Mouse (Mus musculus): ENCODE results near the gene Gm13285. TPM values are rescaled to one million over a fixed set of nuclear protein-coding genes. Genes with fewer than 3 reads are reported as not detected.

Gm13285 gene
- polyA plus RNA-seq (2017; shearing (Covaris generic)), result 1.1 TPM

DNA sequence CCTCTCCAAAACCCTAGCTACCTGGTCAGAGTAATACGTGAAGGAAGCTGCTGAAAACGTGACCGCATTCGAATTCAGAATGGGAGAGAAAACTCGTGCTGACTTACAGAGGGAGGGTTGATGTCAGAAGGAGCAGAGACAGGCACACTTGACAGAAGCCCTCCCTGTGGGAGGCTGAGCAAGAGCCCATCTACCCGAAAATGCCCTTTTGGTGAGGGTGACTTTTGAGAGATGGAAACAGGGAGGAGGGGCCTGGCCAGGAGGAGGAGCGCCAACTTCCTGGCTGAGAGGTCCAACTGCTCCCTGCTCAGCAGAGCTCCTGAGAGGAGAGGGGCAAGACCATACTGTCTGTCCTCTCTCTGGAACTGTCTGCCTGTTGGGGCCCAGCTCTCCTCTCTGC, at the start of gene Gm13285:
Gm13285 (plus strand) TSS at position 301 of the 400 bp plus-strand sequence.

GRCm38 (mm10) chr4:88754818-88755340, 44.6 kb upstream of the Gm13285 start, which contains the start of gene Gm13271:
Gene Gm13271 (plus strand): TSS chr4:88754868.

GRCm38 (mm10) chr4:88759610-88760268, 39.7 kb upstream of the Gm13285 start, which contains the start of gene Gm13283:
Gene Gm13283 (plus strand): TSS chr4:88760119.

GRCm38 (mm10) chr4:88773534-88773933, 25.9 kb upstream of the Gm13285 start, which contains the start of gene Gm13290:
Gene Gm13290 (plus strand): TSS chr4:88773834.

DNA sequence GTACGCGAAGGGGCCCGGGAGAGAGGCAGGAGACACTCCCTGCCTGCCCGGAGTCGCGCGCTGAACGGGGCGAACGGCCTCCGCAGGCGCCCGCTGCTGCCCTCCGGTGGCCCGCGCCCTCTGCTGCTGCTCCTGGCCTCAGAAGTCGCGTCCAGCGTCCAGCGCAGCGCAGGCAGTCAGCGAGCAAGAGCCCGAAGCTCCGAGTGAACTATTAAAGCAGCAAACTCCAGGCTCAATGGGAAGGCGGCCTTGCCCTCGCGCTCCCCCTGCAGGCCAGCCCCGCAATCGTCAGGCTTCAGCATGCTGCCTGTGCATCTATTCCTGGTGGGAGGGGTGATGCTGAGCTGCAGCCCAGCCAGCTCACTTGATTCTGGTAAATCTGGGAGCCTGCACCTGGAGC, 22.8 kb upstream of the Gm13285 start, which contains the start of gene Gm13289:
Gm13289 (plus strand) TSS at position 301 of the 400 bp plus-strand sequence.

GRCm38 (mm10) chr4:88779550-88779949, 19.9 kb upstream of the Gm13285 start, which contains the start of gene Gm13272:
Gene Gm13272 (plus strand): TSS chr4:88779850.

GRCm38 (mm10) chr4:88781831-88782230, 17.6 kb upstream of the Gm13285 start, which contains the start of gene Ifnz:
Gene Ifnz (plus strand): TSS chr4:88782131.

GRCm38 (mm10) chr4:88785409-88785808, 14.1 kb upstream of the Gm13285 start, which contains the start of gene Gm13276:
Gene Gm13276 (plus strand): TSS chr4:88785709.

DNA sequence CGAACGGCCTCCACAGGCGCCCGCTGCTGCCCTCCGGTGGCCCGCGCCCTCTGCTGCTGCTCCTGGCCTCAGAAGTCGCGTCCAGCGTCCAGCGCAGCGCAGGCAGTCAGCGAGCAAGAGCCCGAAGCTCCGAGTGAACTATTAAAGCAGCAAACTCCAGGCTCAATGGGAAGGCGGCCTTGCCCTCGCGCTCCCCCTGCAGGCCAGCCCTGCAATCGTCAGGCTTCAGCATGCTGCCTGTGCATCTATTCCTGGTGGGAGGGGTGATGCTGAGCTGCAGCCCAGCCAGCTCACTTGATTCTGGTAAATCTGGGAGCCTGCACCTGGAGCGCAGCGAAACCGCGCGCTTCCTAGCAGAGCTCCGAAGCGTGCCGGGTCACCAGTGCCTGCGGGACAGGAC, 11.1 kb upstream of the Gm13285 start, which contains the start of gene Gm13277:
Gm13277 (plus strand) TSS at position 231 of the 400 bp plus-strand sequence.

GRCm38 (mm10) chr4:88791250-88791649, 8.2 kb upstream of the Gm13285 start, which contains the start of gene Gm13278:
Gene Gm13278 (plus strand): TSS chr4:88791550.

GRCm38 (mm10) chr4:88793936-88794675, 5.4 kb upstream of the Gm13285 start, which contains the start of gene Gm13275:
Gene Gm13275 (plus strand): TSS chr4:88794487.

GRCm38 (mm10) chr4:88797097-88797496, 2.4 kb upstream of the Gm13285 start, which contains the start of gene Gm13279:
Gene Gm13279 (plus strand): TSS chr4:88797397.

GRCm38 (mm10) chr4:88802954-88803353, 3.5 kb downstream of the Gm13285 start, which contains the start of gene Gm13287:
Gene Gm13287 (plus strand): TSS chr4:88803254.

DNA sequence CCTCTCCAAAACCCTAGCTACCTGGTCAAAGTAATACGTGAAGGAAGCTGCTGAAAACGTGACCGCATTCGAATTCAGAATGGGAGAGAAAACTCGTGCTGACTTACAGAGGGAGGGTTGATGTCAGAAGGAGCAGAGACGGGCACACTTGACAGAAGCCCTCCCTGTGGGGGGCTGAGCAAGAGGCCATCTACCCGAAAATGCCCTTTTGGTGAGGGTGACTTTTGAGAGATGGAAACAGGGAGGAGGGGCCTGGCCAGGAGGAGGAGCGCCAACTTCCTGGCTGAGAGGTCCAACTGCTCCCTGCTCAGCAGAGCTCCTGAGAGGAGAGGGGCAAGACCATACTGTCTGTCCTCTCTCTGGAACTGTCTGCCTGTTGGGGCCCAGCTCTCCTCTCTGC, 5.8 kb downstream of the Gm13285 start, which contains the start of gene Gm13288:
Gm13288 (plus strand) TSS at position 301 of the 400 bp plus-strand sequence.

GRCm38 (mm10) chr4:88815928-88816327, 16.5 kb downstream of the Gm13285 start, which contains the start of gene Ifna7:
Gene Ifna7 (plus strand): TSS chr4:88816228.

GRCm38 (mm10) chr4:88819659-88820058, 20.2 kb downstream of the Gm13285 start, which contains the start of gene Ifna11:
Gene Ifna11 (plus strand): TSS chr4:88819959.

GRCm38 (mm10) chr4:88827116-88827515, 27.7 kb downstream of the Gm13285 start, which contains the start of gene Ifna6:
Gene Ifna6 (plus strand): TSS chr4:88827416.

GRCm38 (mm10) chr4:88835225-88835624, 35.8 kb downstream of the Gm13285 start, which contains the start of gene Ifna5:
Gene Ifna5 (plus strand): TSS chr4:88835525.

DNA sequence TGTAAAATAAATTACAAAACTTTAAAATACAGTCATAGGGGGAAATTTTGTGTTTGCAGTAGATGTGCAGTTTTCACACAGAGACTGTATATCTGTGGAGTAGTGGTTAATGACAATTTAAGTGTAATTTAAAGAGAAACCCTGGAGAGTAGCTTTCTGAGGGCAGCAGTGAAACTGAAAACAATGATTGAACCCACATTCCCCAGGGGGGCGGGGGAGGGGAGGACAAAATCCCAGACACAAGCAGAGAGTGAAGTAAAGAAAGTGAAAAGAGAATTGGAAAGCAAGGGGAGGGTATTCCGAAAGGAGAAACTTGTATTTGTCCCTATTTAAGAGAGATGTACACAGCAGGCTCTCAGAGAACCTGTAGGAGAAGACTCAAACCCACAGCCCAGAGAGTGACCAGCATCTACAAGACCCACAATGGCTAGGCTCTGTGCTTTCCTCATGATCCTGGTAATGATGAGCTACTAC, 42.0 kb downstream of the Gm13285 start, which contains the start of gene Ifna4:
Ifna4 (plus strand) TSS at position 424 of the 474 bp plus-strand sequence.

GRCm38 (mm10) chr4:88849698-88850097, 50.2 kb downstream of the Gm13285 start, which contains the start of gene Ifna1:
Gene Ifna1 (plus strand): TSS chr4:88850087.

Data from effector memory CD4-positive, alpha-beta T cell, adult 7 months (primary cell).